Mouse (Mus musculus) liver, postnatal 0 days (tissue): ENCODE results near the gene 1810062G17Rik.

Experiments used
- CTCF ChIP-seq: sonication (generic); IDR thresholded peaks from 2 replicates; pipeline ENCODE4 v1.5.1; 2016; ENCODE audit warnings: antibody characterized with exemption, low read depth
- EP300 ChIP-seq: IDR thresholded peaks from 2 replicates; pipeline ENCODE4 v1.6.1; 2016; ENCODE audit warnings: antibody characterized with exemption, low read depth, mild to moderate bottlenecking

GRCm38 (mm10) chr3:36440280-36440679 lies 35.5 kb upstream of the 1810062G17Rik start:
- TF ChIP-seq CTCF (no peak), EP300 (no peak)
